25 mouse cellular contexts compared by ENCODE assay signal in genomic region chr6:37244074-37244473, GRCm38 (mm10). TPM values are rescaled to one million over a fixed set of nuclear protein-coding genes. Genes with fewer than 3 reads are reported as not detected.
DNase-seq lines count a peak whose midpoint lies in the region; ATAC-seq lines count a peak whose summit lies in the region.
"Had no signal": no experiment of that assay in that cellular context is flagged by ENCODE, and none has a peak within 500 bp of the region (broad histone marks: within the 10 kb centered on the region; RNA-seq: fewer than 3 reads in every experiment).

No protein-coding gene starts in this region.

- H3K27ac ChIP-seq in kidney, embryonic 16.5 days (ENCODE audit: low read length): no peak overlapping the region
- H3K27ac ChIP-seq: embryonic facial prominence, embryonic 13.5 days; forebrain, embryonic 12.5 days; forebrain, embryonic 15.5 days; heart, adult 2 months; heart, embryonic 10.5 days; hindbrain, embryonic 12.5 days; hindbrain, embryonic 15.5 days had no signal

- no peaks in the 10 kb centered on the region for H3K27me3 ChIP-seq in kidney, embryonic 16.5 days (ENCODE audit: insufficient read depth, low read length)
- H3K27me3 ChIP-seq: embryonic facial prominence, embryonic 13.5 days; forebrain, embryonic 12.5 days; forebrain, embryonic 15.5 days; heart, embryonic 13.5 days; hindbrain, embryonic 12.5 days; hindbrain, embryonic 15.5 days had no signal

- no peaks in the 10 kb centered on the region for H3K36me3 ChIP-seq in kidney, embryonic 16.5 days (ENCODE audit: insufficient read depth, low read length)
- H3K36me3 ChIP-seq: embryonic facial prominence, embryonic 13.5 days; forebrain, embryonic 12.5 days; forebrain, embryonic 15.5 days; heart, embryonic 10.5 days; heart, embryonic 13.5 days; hindbrain, embryonic 12.5 days; hindbrain, embryonic 15.5 days had no signal

- peaks cover 7% of the 10 kb centered on the region; the same call in 1 of the 2 replicates for H3K4me1 ChIP-seq in kidney, embryonic 16.5 days (ENCODE audit: insufficient read depth, low read length)
- H3K4me1 ChIP-seq: embryonic facial prominence, embryonic 13.5 days had no signal

- H3K9me3 ChIP-seq in kidney, embryonic 16.5 days (ENCODE audit: low read length): no peaks in the 10 kb centered on the region
- H3K9me3 ChIP-seq: embryonic facial prominence, embryonic 13.5 days; forebrain, embryonic 12.5 days; forebrain, embryonic 15.5 days; heart, embryonic 10.5 days; heart, embryonic 13.5 days; hindbrain, embryonic 12.5 days; hindbrain, embryonic 15.5 days had no signal

- H3K4me2 ChIP-seq in kidney, embryonic 16.5 days (replicated peaks; ENCODE audit: low read depth, low read length): no peak overlapping the region
- H3K4me2 ChIP-seq: embryonic facial prominence, embryonic 13.5 days; forebrain, embryonic 12.5 days; forebrain, embryonic 15.5 days; heart, embryonic 13.5 days; hindbrain, embryonic 12.5 days; hindbrain, embryonic 15.5 days had no signal

- no peak overlapping the region for H3K9ac ChIP-seq in kidney, embryonic 16.5 days (replicated peaks; ENCODE audit: low read length)
- H3K9ac ChIP-seq: embryonic facial prominence, embryonic 13.5 days; forebrain, embryonic 12.5 days; forebrain, embryonic 15.5 days; heart, embryonic 13.5 days; hindbrain, embryonic 12.5 days; hindbrain, embryonic 15.5 days had no signal

- H3K4me3 ChIP-seq in kidney, embryonic 16.5 days (ENCODE audit: low read length): no peak overlapping the region
- H3K4me3 ChIP-seq: embryonic facial prominence, embryonic 13.5 days; erythroblast, embryonic 14.5 days; forebrain, embryonic 12.5 days; forebrain, embryonic 15.5 days; heart, adult 2 months; heart, embryonic 10.5 days; heart, embryonic 13.5 days; hindbrain, embryonic 12.5 days; hindbrain, embryonic 15.5 days had no signal

- DNase-seq in kidney, postnatal 10 days: no peak
- DNase-seq in 3T3-L1 (ENCODE audit: low read depth, low spot score): peak; percentile 44
- peak; percentile 74 for DNase-seq in Muller cell, postnatal 12 days (ENCODE audit: inconsistent ontology term)
- peak; percentile 72 for DNase-seq in brain, adult 2 months (ENCODE audit: low read depth, low spot score)
- DNase-seq in cerebellum, postnatal 25 days: no peak
- DNase-seq in adrenal gland, postnatal 4 days (ENCODE audit: low spot score in 2 of 2): no peak
- DNase-seq: adrenal gland, adult 8-10 months; adrenal gland, postnatal 25 days; cerebellum, adult 11 months; cerebellum, adult 2 months; cerebellum, postnatal 10 days; gastrocnemius, postnatal 25 days; heart, adult 2 months; heart, postnatal 14 days had no signal

- 59% methylated on average over 11 of the region's 11 CpGs for WGBS in kidney, embryonic 16.5 days

- ATAC-seq in kidney, embryonic 16.5 days (ENCODE audit: low FRiP score, low TSS enrichment): peak; percentile 19; the same call in 1 of the 2 replicates
- ATAC-seq: activated CD4-positive, CD25-positive, alpha-beta regulatory T cell, adult 4 months; forebrain, embryonic 15.5 days; intestine, postnatal 0 days had no signal

RNA-seq across cellular contexts. Expression of gene Dgki, which starts 55.9 kb away (rescaled TPM):
- 0.55 and 0.74 TPM in 2 replicates for polyA plus RNA-seq in kidney, embryonic 16.5 days (2015; fragmentation: Nextera tagmentation; extraction: Ambion mirVana)
- total RNA-seq in adrenal gland, postnatal 4 days (2021): 1 to 10 TPM; 4.0 to 4.2 TPM
- polyA plus RNA-seq: erythroblast, embryonic 14.5 days had no signal

Comparison
In these comparisons a context has a peak if more than half of its experiments do, and no peak if none do; other contexts are left out.
1. DNase-seq: peak in 3T3-L1 (single experiment), Muller cell, postnatal 12 days (single experiment) and brain, adult 2 months (single experiment); none in kidney, postnatal 10 days (single experiment), cerebellum, postnatal 25 days (0 of 2) and adrenal gland, postnatal 4 days (0 of 2).